Mouse (Mus musculus): ENCODE measurements around the gene Rd3. TPM values are rescaled to one million over a fixed set of nuclear protein-coding genes. Genes with fewer than 3 reads are reported as not detected.

Rd3 gene
- 0.85 TPM for polyA plus RNA-seq (2015; fragmentation: Illumina TruSeq; extraction: RNeasy Lipid Tissue Mini Kit (QIAGEN cat#74804); ENCODE audit: low read depth, low replicate concordance)

GRCm38 (mm10) chr1:191977187-191977586, at the start of gene Rd3:
TSS of gene Rd3 (plus strand) at chr1:191977370.

Other genes starting within 250 kb of the Rd3 start
- gene Nek2, start 155.9 kb upstream of the Rd3 start, polyA plus RNA-seq (2015; fragmentation: Illumina TruSeq; extraction: RNeasy Lipid Tissue Mini Kit (QIAGEN cat#74804); ENCODE audit: low read depth, low replicate concordance): 1.1 TPM
- gene Slc30a1, start 70.6 kb upstream of the Rd3 start, polyA plus RNA-seq (2015; fragmentation: Illumina TruSeq; extraction: RNeasy Lipid Tissue Mini Kit (QIAGEN cat#74804); ENCODE audit: low read depth, low replicate concordance): 14.7 TPM
- 3.9 TPM for gene Traf5, start 115.2 kb downstream of the Rd3 start, polyA plus RNA-seq (2015; fragmentation: Illumina TruSeq; extraction: RNeasy Lipid Tissue Mini Kit (QIAGEN cat#74804); ENCODE audit: low read depth, low replicate concordance)
- 19.3 TPM for gene Rcor3, start 160.7 kb downstream of the Rd3 start, polyA plus RNA-seq (2015; fragmentation: Illumina TruSeq; extraction: RNeasy Lipid Tissue Mini Kit (QIAGEN cat#74804); ENCODE audit: low read depth, low replicate concordance)
- 29.5 TPM for gene Kcnh1, start 213.4 kb downstream of the Rd3 start, polyA plus RNA-seq (2015; fragmentation: Illumina TruSeq; extraction: RNeasy Lipid Tissue Mini Kit (QIAGEN cat#74804); ENCODE audit: low read depth, low replicate concordance)